Mouse (Mus musculus): Measurements from ENCODE around the gene Ttc36. TPM values are rescaled to one million over a fixed set of nuclear protein-coding genes. Genes with fewer than 3 reads are reported as not detected.

The Ttc36 gene
- total RNA-seq, 1 experiment: 0.80 TPM

- no peak overlapping the region for H3K27ac ChIP-seq (ENCODE audit: insufficient read depth, low read depth, low read length, poor library complexity, severe bottlenecking)
- DNase-seq (ENCODE audit: low read depth, low spot score): no peak
- no peak overlapping the region for H3K9ac ChIP-seq (ENCODE audit: insufficient read depth, low read depth, low read length, poor library complexity, severe bottlenecking)
- H3K9me3 ChIP-seq (ENCODE audit: control insufficient read depth, insufficient read depth, low read depth, low read length): no peaks in the 10 kb centered on the region
- in situ Hi-C loops (cut with MboI; ENCODE audit: low sequenced_read_pairs in 2 of 2, unreplicated experiment in 2 of 2): no loop called here
- peaks cover 49% of the 10 kb centered on the region for H3K36me3 ChIP-seq (ENCODE audit: control insufficient read depth, insufficient read depth, low read length, poor library complexity, severe bottlenecking)
- TF ChIP-seq ZNF384 (IDR thresholded peaks at IDR 0.05; ENCODE audit: low read depth, low read length) (no peak), ZC3H11A (IDR thresholded peaks at IDR 0.05; ENCODE audit: borderline replicate concordance, low read depth, low read length) (no peak)
- H3K4me3 ChIP-seq (ENCODE audit: insufficient read depth in 1 of 2, low read depth in 1 of 2, low read length in 2 of 2, poor library complexity in 1 of 2, severe bottlenecking in 1 of 2): no peak overlapping the region
- no peaks in the 10 kb centered on the region; a peak in 1 of 4 replicates for H3K4me1 ChIP-seq (ENCODE audit: control insufficient read depth in 2 of 2, insufficient read depth in 2 of 2, low read length in 2 of 2, poor library complexity in 1 of 2)
Observed at GRCm38 (mm10) chr9:44807778-44808177, 4.9 kb upstream of the Ttc36 start.

GRCm38 (mm10) chr9:44807141-44807540 is 4.3 kb upstream of the Ttc36 start:
- DNase-seq (ENCODE audit: low read depth, low spot score): no peak
- in situ Hi-C loops (cut with MboI; ENCODE audit: low sequenced_read_pairs in 2 of 2, unreplicated experiment in 2 of 2): no loop called here
- no peaks in the 10 kb centered on the region for H3K9me3 ChIP-seq (ENCODE audit: control insufficient read depth, insufficient read depth, low read depth, low read length)
- H3K4me3 ChIP-seq (ENCODE audit: insufficient read depth in 1 of 2, low read depth in 1 of 2, low read length in 2 of 2, poor library complexity in 1 of 2, severe bottlenecking in 1 of 2): no peak overlapping the region
- H3K36me3 ChIP-seq (ENCODE audit: control insufficient read depth, insufficient read depth, low read length, poor library complexity, severe bottlenecking): peaks cover 47% of the 10 kb centered on the region
- no peak overlapping the region for H3K9ac ChIP-seq (ENCODE audit: insufficient read depth, low read depth, low read length, poor library complexity, severe bottlenecking)
- TF ChIP-seq HCFC1 (IDR thresholded peaks at IDR 0.05; ENCODE audit: borderline replicate concordance, insufficient read depth, low read length) (no peak), CHD2 (IDR thresholded peaks at IDR 0.05; ENCODE audit: low read depth, low read length) (no peak), MAFK (IDR thresholded peaks at IDR 0.05; ENCODE audit: insufficient read depth, low read depth, low read length) (no peak), ZNF384 (IDR thresholded peaks at IDR 0.05; ENCODE audit: low read depth, low read length) (no peak), ZC3H11A (IDR thresholded peaks at IDR 0.05; ENCODE audit: borderline replicate concordance, low read depth, low read length) (no peak)
- H3K4me1 ChIP-seq (ENCODE audit: control insufficient read depth in 2 of 2, insufficient read depth in 2 of 2, low read length in 2 of 2, poor library complexity in 1 of 2): no peaks in the 10 kb centered on the region; a peak in 1 of 4 replicates
- H3K27ac ChIP-seq (ENCODE audit: insufficient read depth, low read depth, low read length, poor library complexity, severe bottlenecking): no peak overlapping the region

- peaks cover 38% of the 10 kb centered on the region for H3K36me3 ChIP-seq (ENCODE audit: control insufficient read depth, insufficient read depth, low read length, poor library complexity, severe bottlenecking)
- in situ Hi-C loops (cut with MboI; ENCODE audit: low sequenced_read_pairs in 2 of 2, unreplicated experiment in 2 of 2): no loop called here
Observed at GRCm38 (mm10) chr9:44805536-44805935, 2.7 kb upstream of the Ttc36 start.

GRCm38 (mm10) chr9:44804678-44805077 is 1.8 kb upstream of the Ttc36 start:
- in situ Hi-C loops (cut with MboI; ENCODE audit: low sequenced_read_pairs in 2 of 2, unreplicated experiment in 2 of 2): no loop called here
- TF ChIP-seq ZC3H11A (IDR thresholded peaks at IDR 0.05; ENCODE audit: borderline replicate concordance, low read depth, low read length) (no peak), MAFK (IDR thresholded peaks at IDR 0.05; ENCODE audit: insufficient read depth, low read depth, low read length) (no peak), CHD2 (IDR thresholded peaks at IDR 0.05; ENCODE audit: low read depth, low read length) (no peak), ZNF384 (IDR thresholded peaks at IDR 0.05; ENCODE audit: low read depth, low read length) (no peak), HCFC1 (IDR thresholded peaks at IDR 0.05; ENCODE audit: borderline replicate concordance, insufficient read depth, low read length) (no peak)
- no peak overlapping the region for H3K9ac ChIP-seq (ENCODE audit: insufficient read depth, low read depth, low read length, poor library complexity, severe bottlenecking)
- no peak overlapping the region for H3K27ac ChIP-seq (ENCODE audit: insufficient read depth, low read depth, low read length, poor library complexity, severe bottlenecking)
- no peaks in the 10 kb centered on the region for H3K9me3 ChIP-seq (ENCODE audit: control insufficient read depth, insufficient read depth, low read depth, low read length)
- DNase-seq (ENCODE audit: low read depth, low spot score): no peak
- peaks cover 30% of the 10 kb centered on the region for H3K36me3 ChIP-seq (ENCODE audit: control insufficient read depth, insufficient read depth, low read length, poor library complexity, severe bottlenecking)
- H3K4me1 ChIP-seq (ENCODE audit: control insufficient read depth in 2 of 2, insufficient read depth in 2 of 2, low read length in 2 of 2, poor library complexity in 1 of 2): no peaks in the 10 kb centered on the region; a peak in 1 of 4 replicates
- no peak overlapping the region for H3K4me3 ChIP-seq (ENCODE audit: insufficient read depth in 1 of 2, low read depth in 1 of 2, low read length in 2 of 2, poor library complexity in 1 of 2, severe bottlenecking in 1 of 2)

More at GRCm38 (mm10) chr9:44805536-44805935, 2.7 kb upstream of the Ttc36 start:
- DNase-seq (ENCODE audit: low read depth, low spot score): no peak
- no peaks in the 10 kb centered on the region; a peak in 1 of 4 replicates for H3K4me1 ChIP-seq (ENCODE audit: control insufficient read depth in 2 of 2, insufficient read depth in 2 of 2, low read length in 2 of 2, poor library complexity in 1 of 2)
- no peak overlapping the region for H3K27ac ChIP-seq (ENCODE audit: insufficient read depth, low read depth, low read length, poor library complexity, severe bottlenecking)
- no peak overlapping the region for H3K9ac ChIP-seq (ENCODE audit: insufficient read depth, low read depth, low read length, poor library complexity, severe bottlenecking)
- H3K4me3 ChIP-seq (ENCODE audit: insufficient read depth in 1 of 2, low read depth in 1 of 2, low read length in 2 of 2, poor library complexity in 1 of 2, severe bottlenecking in 1 of 2): no peak overlapping the region
- TF ChIP-seq HCFC1 (IDR thresholded peaks at IDR 0.05; ENCODE audit: borderline replicate concordance, insufficient read depth, low read length): no peak
- no peak for TF ChIP-seq MAFK (IDR thresholded peaks at IDR 0.05; ENCODE audit: insufficient read depth, low read depth, low read length)
- no peak for TF ChIP-seq CHD2 (IDR thresholded peaks at IDR 0.05; ENCODE audit: low read depth, low read length)
- no peak for TF ChIP-seq ZNF384 (IDR thresholded peaks at IDR 0.05; ENCODE audit: low read depth, low read length)
- no peak for TF ChIP-seq ZC3H11A (IDR thresholded peaks at IDR 0.05; ENCODE audit: borderline replicate concordance, low read depth, low read length)
- H3K9me3 ChIP-seq (ENCODE audit: control insufficient read depth, insufficient read depth, low read depth, low read length): no peaks in the 10 kb centered on the region

GRCm38 (mm10) chr9:44801669-44802068 is 1.2 kb downstream of the Ttc36 start:
- Histone ChIP-seq H3K36me3 (ENCODE audit: control insufficient read depth, insufficient read depth, low read length, poor library complexity, severe bottlenecking) (peaks cover 10% of the 10 kb centered on the region; the same call in 1 of the 2 replicates), H3K4me1 (ENCODE audit: control insufficient read depth in 2 of 2, insufficient read depth in 2 of 2, low read length in 2 of 2, poor library complexity in 1 of 2) (no peaks in the 10 kb centered on the region; a peak in 1 of 4 replicates), H3K27ac (ENCODE audit: insufficient read depth, low read depth, low read length, poor library complexity, severe bottlenecking) (no peak overlapping the region), H3K9ac (ENCODE audit: insufficient read depth, low read depth, low read length, poor library complexity, severe bottlenecking) (no peak overlapping the region), H3K9me3 (ENCODE audit: control insufficient read depth, insufficient read depth, low read depth, low read length) (no peaks in the 10 kb centered on the region), H3K4me3 (ENCODE audit: insufficient read depth in 1 of 2, low read depth in 1 of 2, low read length in 2 of 2, poor library complexity in 1 of 2, severe bottlenecking in 1 of 2) (no peak overlapping the region)
- TF ChIP-seq HCFC1 (IDR thresholded peaks at IDR 0.05; ENCODE audit: borderline replicate concordance, insufficient read depth, low read length) (no peak), ZNF384 (IDR thresholded peaks at IDR 0.05; ENCODE audit: low read depth, low read length) (no peak), CHD2 (IDR thresholded peaks at IDR 0.05; ENCODE audit: low read depth, low read length) (no peak), MAFK (IDR thresholded peaks at IDR 0.05; ENCODE audit: insufficient read depth, low read depth, low read length) (no peak), ZC3H11A (IDR thresholded peaks at IDR 0.05; ENCODE audit: borderline replicate concordance, low read depth, low read length) (no peak)
- no peak for DNase-seq (ENCODE audit: low read depth, low spot score)
- in situ Hi-C loops (cut with MboI; ENCODE audit: low sequenced_read_pairs in 2 of 2, unreplicated experiment in 2 of 2): no loop called here
